Mouse (Mus musculus) lung, postnatal 0 days (tissue): Measurements from ENCODE around the gene Gm6370. TPM values are rescaled to one million over a fixed set of nuclear protein-coding genes. Genes with fewer than 3 reads are reported as not detected.
A peak's percentile ranks its signal among the peaks of the same experiment; 100 is the strongest.
"Not testable (repeated sequence)": the region's sequence is repeated elsewhere in the genome, so short reads cannot be mapped to it uniquely, and the experiment has no call there.

ENCODE experiments used
- ATAC-seq: fragments of 200-750 bp; cut with Nextera tagmentation; 2 replicates; pipeline ENCODE4 v1.8.0; 2017; ENCODE audit warnings: moderate library complexity
- DNase-seq: peaks from one replicate; pipeline ENCODE4 v3.0.0-alpha.2; 2016; ENCODE audit warnings: low spot score
- H3K27ac ChIP-seq: fragments of 300-500 bp; sonication (generic); 2 replicates; pipeline ENCODE4 v1.5.1; 2014; ENCODE audit warnings: antibody characterized with exemption, mild to moderate bottlenecking, low read length, mixed read lengths
- H3K27me3 ChIP-seq: fragments of 300-500 bp; sonication (generic); replicated peaks from 2 replicates; pipeline ENCODE4 v1.6.1; 2014; ENCODE audit warnings: low read length, mixed read lengths; ENCODE audit not compliant: insufficient read depth
- H3K36me3 ChIP-seq: fragments of 300-500 bp; sonication (generic); 2 replicates; pipeline ENCODE4 v1.6.1; 2014; ENCODE audit warnings: low read length, mixed read lengths; ENCODE audit not compliant: insufficient read depth
- H3K4me1 ChIP-seq: fragments of 300-500 bp; sonication (generic); 2 replicates; pipeline ENCODE4 v1.6.1; 2014; ENCODE audit warnings: antibody characterized with exemption, low read depth, low read length, mixed read lengths; ENCODE audit not compliant: insufficient read depth
- H3K4me2 ChIP-seq: fragments of 300-500 bp; sonication (generic); replicated peaks from 2 replicates; pipeline ENCODE4 v1.6.1; 2014; ENCODE audit warnings: low read depth, mild to moderate bottlenecking, low read length, moderate library complexity, mixed read lengths
- H3K4me3 ChIP-seq: fragments of 300-500 bp; sonication (generic); 2 replicates; pipeline ENCODE4 v1.5.1; 2014; ENCODE audit warnings: low read depth, low read length
- H3K9ac ChIP-seq: fragments of 300-500 bp; sonication (generic); replicated peaks from 2 replicates; pipeline ENCODE4 v1.6.1; 2014; ENCODE audit warnings: low read depth, mild to moderate bottlenecking
- H3K9me3 ChIP-seq: fragments of 300-500 bp; sonication (generic); 2 replicates; pipeline ENCODE4 v1.6.1; 2016; ENCODE audit warnings: low read length, mixed read lengths
- CTCF ChIP-seq: IDR thresholded peaks from 2 replicates; pipeline ENCODE4 v1.5.1; 2016; ENCODE audit warnings: antibody characterized with exemption, mild to moderate bottlenecking
- WGBS: fragments of 180-500 bp; shearing (Covaris S2); extraction: QIAGEN DNeasy Blood & Tissue Kit; methylation state at CpG from one replicate; pipeline ENCODE4 v1.1.7; 2014; 5-methylcytosine and 5-hydroxymethylcytosine counted together
- polyA plus RNA-seq: library from polyadenylated mRNA; unstranded; fragments of >200 nt; fragmentation: Nextera tagmentation; extraction: Ambion mirVana; gene quantifications from 2 replicates; pipeline ENCODE4 v1.2.1, GENCODE M21; 2015

Gene Gm6370
- polyA plus RNA-seq, 1 experiment from 2014 or later = not detected

DNA sequence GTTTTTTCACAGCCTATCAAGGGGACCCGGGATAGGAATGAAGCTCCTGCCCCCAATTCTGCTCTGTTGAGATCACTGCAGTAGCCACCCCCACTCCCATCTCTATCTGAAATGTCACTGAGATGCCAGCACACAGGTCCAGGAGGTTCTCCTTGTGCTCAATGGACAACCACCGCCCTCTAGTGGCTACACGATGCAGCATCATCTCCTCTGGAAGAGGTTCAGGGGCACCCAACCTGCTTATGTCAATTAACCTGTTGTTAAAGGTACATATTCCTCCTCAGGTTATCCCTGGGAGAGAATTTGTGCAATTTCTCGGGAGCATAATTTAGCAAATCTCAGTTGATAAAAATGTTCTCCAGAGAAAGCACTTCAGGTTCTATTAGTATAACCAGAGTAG, 2.2 kb upstream of the Gm6370 start:
- not testable (repeated sequence) for H3K9me3 ChIP-seq, H3K4me1 ChIP-seq, H3K27me3 ChIP-seq, H3K4me2 ChIP-seq, H3K4me3 ChIP-seq, DNase-seq, H3K9ac ChIP-seq, ATAC-seq, H3K27ac ChIP-seq, H3K36me3 ChIP-seq
- TF ChIP-seq CTCF = peak; percentile 49
- 6% methylated on average over 3 of the region's 4 CpGs for WGBS

DNA sequence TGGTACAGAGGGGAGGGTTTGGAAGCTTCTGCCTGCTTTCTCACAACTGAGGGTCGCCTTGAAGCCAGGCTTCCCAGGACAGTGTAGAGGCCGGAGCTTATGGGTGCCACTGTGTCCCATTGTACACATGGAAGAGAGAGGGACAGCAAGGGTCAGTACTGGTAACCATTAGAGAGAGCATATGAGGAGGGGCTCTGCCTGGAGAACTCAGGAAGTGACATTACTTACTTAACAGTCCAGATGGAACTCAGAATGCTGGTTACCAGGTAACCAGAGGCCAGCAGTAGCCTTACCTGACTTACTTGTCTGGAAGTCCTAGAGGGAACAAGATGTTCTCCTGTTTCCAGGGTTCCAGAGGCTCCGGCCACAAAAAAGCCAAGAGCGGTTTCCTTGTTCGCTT, 10.9 kb downstream of the Gm6370 start, which contains the start of gene 4930449I24Rik:
TSS of gene 4930449I24Rik (plus strand) at position 301 of the 400 bp plus-strand sequence.
- DNase-seq, H3K9ac ChIP-seq, H3K36me3 ChIP-seq, ATAC-seq, H3K4me3 ChIP-seq, H3K4me1 ChIP-seq, H3K4me2 ChIP-seq, H3K27me3 ChIP-seq, H3K9me3 ChIP-seq, H3K27ac ChIP-seq: not testable (repeated sequence)
- no CpG with 5 or more reads among the region's 5 CpGs for WGBS

DNA sequence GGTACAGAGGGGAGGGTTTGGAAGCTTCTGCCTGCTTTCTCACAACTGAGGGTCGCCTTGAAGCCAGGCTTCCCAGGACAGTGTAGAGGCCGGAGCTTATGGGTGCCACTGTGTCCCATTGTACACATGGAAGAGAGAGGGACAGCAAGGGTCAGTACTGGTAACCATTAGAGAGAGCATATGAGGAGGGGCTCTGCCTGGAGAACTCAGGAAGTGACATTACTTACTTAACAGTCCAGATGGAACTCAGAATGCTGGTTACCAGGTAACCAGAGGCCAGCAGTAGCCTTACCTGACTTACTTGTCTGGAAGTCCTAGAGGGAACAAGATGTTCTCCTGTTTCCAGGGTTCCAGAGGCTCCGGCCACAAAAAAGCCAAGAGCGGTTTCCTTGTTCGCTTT, 22.7 kb downstream of the Gm6370 start, which contains the start of gene Gm3402:
TSS of gene Gm3402 (plus strand) at position 301 of the 400 bp plus-strand sequence.
- not testable (repeated sequence) for H3K27ac ChIP-seq, H3K4me3 ChIP-seq, H3K36me3 ChIP-seq, H3K4me2 ChIP-seq, H3K4me1 ChIP-seq, H3K9me3 ChIP-seq, H3K27me3 ChIP-seq, H3K9ac ChIP-seq, DNase-seq, ATAC-seq
- no CpG with 5 or more reads among the region's 5 CpGs for WGBS

DNA sequence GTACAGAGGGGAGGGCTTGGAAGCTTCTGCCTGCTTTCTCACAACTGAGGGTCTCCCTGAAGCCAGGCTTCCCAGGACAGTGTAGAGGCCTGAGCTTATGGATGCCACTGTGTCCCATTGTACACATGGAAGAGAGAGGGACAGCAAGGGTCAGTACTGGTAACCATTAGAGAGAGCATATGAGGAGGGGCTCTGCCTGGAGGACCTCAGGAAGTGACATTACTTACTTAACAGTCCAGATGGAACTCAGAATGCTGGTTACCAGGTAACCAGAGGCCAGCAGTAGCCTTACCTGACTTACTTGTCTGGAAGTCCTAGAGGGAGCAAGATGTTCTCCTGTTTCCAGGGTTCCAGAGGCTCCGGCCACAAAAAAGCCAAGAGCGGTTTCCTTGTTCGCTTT, 34.3 kb downstream of the Gm6370 start, which contains the start of gene Gm3404:
TSS of gene Gm3404 (plus strand) at position 301 of the 400 bp plus-strand sequence.
- H3K27me3 ChIP-seq, H3K4me1 ChIP-seq, H3K9ac ChIP-seq, H3K4me3 ChIP-seq, DNase-seq, H3K9me3 ChIP-seq, ATAC-seq, H3K27ac ChIP-seq, H3K36me3 ChIP-seq, H3K4me2 ChIP-seq: not testable (repeated sequence)
- 83% methylated on average over 1 of the region's 3 CpGs for WGBS

DNA sequence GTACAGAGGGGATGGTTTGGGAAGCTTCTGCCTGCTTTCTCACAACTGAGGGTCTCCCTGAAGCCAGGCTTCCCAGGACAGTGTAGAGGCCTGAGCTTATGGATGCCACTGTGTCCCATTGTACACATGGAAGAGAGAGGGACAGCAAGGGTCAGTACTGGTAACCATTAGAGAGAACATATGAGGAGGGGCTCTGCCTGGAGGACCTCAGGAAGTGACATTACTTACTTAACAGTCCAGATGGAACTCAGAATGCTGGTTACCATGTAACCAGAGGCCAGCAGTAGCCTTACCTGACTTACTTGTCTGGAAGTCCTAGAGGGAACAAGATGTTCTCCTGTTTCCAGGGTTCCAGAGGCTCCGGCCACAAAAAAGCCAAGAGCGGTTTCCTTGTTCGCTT, 46.2 kb downstream of the Gm6370 start, which contains the start of gene Gm3409:
TSS of gene Gm3409 (plus strand) at position 301 of the 400 bp plus-strand sequence.
- not testable (repeated sequence) for ATAC-seq, H3K4me2 ChIP-seq, H3K27me3 ChIP-seq, DNase-seq, H3K4me1 ChIP-seq, H3K36me3 ChIP-seq, H3K9me3 ChIP-seq, H3K9ac ChIP-seq, H3K27ac ChIP-seq, H3K4me3 ChIP-seq
- WGBS = 88% methylated on average over 2 of the region's 3 CpGs

Other genes starting within 250 kb of the Gm6370 start
- 0.31 and 0.37 TPM in 2 replicates for gene Wasf3, start 106.4 kb upstream of the Gm6370 start, polyA plus RNA-seq
- gene Gm6408, start 9.4 kb upstream of the Gm6370 start, polyA plus RNA-seq = not detected in 2 replicates
- gene 4930449I24Rik, start 11.0 kb downstream of the Gm6370 start, polyA plus RNA-seq = not detected in 2 replicates
- not detected in 2 replicates for gene Gm3402, start 22.8 kb downstream of the Gm6370 start, polyA plus RNA-seq
- gene Gm3404, start 34.4 kb downstream of the Gm6370 start, polyA plus RNA-seq = not detected in 2 replicates
- gene Gm3409, start 46.3 kb downstream of the Gm6370 start, polyA plus RNA-seq = not detected in 2 replicates
- gene Gm3415, start 64.8 kb downstream of the Gm6370 start, polyA plus RNA-seq = not detected in 2 replicates
- not detected in 2 replicates for gene Gpr12, start 93.9 kb downstream of the Gm6370 start, polyA plus RNA-seq